Mouse (Mus musculus) embryo, embryonic 11 days (tissue): ENCODE data around the gene Ccdc92.

Experiments used
- DNase-seq: peaks from one replicate; pipeline ENCODE4 v3.0.0-alpha.2; 2015

Ccdc92 gene

DNA sequence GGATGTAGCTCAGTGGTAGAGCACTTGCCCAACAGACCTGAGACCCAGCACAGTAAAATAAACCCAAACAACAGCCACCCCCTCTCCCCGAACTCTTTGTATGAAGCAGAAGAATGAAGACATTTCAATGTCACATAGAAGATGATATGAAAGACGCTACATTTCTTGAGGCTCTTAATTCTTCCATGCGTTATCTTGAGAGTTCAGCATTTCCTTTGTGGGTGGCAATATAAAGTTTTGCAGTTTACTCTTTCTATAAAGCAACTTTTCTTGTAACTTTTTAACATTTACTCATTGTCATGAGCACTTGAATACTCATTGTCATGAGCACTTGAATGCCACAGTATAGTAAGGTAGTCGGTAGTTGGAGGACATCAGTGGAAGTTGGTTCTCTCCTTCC is 8.0 kb downstream of the Ccdc92 start:
- no peak for DNase-seq

- no peak for DNase-seq
Observed at GRCm38 (mm10) chr5:124853079-124853478, 9.1 kb downstream of the Ccdc92 start.

- DNase-seq = no peak
Observed at GRCm38 (mm10) chr5:124852294-124852693, 9.9 kb downstream of the Ccdc92 start.

DNA sequence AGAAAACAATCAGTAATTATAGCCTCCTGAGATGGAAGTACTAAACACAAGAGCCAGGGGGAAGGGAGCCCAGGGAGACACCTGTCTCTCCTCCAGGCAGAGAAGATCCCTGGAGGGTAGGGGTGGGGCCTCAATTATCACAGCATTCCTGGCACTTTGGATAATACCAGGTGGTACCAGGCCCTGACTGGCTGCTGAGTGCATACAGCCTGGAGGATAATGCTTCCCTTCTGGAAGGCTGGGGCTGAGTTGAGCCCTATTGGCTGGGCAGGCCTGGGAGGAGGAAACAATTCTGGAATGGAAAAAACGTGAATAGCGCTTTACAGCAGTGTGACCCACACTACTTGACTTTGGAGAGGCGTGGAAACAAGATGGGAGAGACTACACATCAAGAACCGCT is 10.7 kb downstream of the Ccdc92 start:
- no peak for DNase-seq

DNA sequence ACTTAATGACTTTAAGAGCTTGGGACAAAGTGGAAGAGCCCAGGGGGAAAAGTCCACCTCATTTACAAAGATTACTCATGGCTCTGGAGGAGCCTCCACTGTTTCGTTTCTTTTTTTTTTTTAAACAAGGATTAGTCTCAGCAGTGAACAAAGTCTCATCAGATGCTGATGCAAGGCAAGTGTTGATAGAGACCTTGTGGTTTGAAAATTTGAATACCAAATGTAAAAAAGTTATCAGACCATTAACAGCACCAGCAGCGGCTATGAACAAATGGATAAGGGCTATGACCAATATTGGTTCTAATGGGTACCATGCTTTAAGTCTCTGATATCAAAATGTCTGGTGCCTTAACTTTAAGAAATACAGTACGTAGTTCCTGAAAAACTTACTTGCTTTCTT is 13.2 kb downstream of the Ccdc92 start:
- no peak for DNase-seq

DNA sequence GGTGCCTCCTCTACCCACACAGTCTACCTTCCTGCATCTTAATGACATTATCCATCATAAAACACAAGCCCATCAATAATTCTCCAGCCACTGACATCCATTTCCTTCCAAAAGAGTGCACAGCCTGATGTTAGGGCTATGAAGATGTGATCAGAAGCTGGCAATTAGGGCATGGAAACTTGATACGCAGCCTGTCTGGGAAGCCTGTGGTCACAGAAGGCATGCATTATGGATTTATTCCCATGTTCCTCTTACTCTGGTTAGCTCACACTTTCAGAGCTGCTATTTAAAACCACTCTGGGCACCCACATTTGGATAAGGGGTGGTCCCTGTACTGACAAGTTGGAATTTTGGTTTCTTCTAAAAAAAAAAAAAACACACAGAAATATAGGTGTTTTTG is 15.2 kb downstream of the Ccdc92 start:
- DNase-seq = no peak

GRCm38 (mm10) chr5:124844929-124845328 is 17.3 kb downstream of the Ccdc92 start:
- no peak for DNase-seq

DNA sequence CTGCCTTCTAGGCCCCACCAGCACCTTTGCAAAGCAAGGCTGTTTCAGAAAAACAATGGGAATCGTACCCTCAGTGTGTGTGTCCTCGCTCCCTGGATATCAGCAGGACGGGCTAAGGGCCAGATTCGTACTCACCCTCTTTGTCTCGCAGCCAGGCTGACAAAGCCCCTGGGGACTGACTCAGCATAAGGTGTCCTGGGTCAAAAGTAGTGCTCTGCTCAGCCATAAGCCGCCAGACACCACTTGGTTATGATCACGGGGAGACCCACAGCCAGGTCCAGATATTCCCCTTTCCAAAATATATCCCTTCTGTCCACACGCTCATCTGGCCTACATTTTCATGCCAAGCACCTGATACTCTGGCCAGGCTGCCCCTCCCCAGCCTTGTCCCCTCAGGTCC is 18.8 kb downstream of the Ccdc92 start:
- no peak for DNase-seq

GRCm38 (mm10) chr5:124840669-124841068 is 21.6 kb downstream of the Ccdc92 start:
- no peak for DNase-seq

GRCm38 (mm10) chr5:124840202-124840601 is 22.0 kb downstream of the Ccdc92 start:
- DNase-seq = no peak

DNA sequence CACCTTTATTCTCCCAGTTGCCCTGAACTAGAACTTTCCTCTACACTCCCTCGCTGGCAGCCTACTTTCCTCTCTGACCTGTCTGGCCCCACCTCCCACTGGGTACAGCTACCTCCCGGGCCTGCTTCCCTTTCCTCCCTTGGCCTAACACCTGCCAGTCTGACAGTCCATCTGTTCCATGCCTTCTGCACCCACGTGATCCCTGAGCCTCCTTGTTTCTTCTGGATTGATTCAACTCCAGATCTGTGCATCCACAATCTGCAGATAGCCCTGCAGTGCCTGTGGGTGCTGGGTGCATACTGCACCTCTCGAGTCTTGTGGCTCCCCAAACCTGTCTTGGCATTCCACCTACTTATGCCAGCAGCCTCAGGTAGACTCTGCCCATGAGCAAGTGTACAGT is 25.6 kb downstream of the Ccdc92 start:
- no peak for DNase-seq

- no peak for DNase-seq
Observed at GRCm38 (mm10) chr5:124836075-124836474, 26.1 kb downstream of the Ccdc92 start.

- no peak for DNase-seq
Observed at GRCm38 (mm10) chr5:124835218-124835617, 27.0 kb downstream of the Ccdc92 start.

- no peak for DNase-seq
Observed at GRCm38 (mm10) chr5:124830331-124830730, 31.9 kb downstream of the Ccdc92 start.

GRCm38 (mm10) chr5:124822128-124822894 is 39.9 kb downstream of the Ccdc92 start:
- DNase-seq = no peak

- DNase-seq = no peak
Observed at GRCm38 (mm10) chr5:124817050-124817449, 45.2 kb downstream of the Ccdc92 start.

DNA sequence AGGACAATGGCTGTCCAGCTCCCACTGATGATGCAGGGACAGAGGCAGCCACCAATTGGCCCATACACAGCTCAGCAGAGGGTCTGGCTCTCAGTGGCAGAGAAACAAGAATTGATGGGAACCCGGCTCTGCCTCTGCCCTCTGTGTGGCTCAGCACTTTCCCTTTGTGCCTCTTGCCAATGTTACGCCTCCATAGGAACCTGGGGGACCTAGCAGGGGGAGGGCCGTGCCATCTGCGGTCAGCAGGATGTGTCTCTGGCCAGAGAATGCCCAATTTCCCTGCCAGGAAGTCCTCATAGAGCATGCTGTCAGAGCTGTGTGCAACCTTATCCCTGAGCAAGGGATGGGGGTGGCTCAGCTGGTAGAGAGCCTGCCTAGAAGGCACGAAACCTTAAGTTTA is 47.4 kb downstream of the Ccdc92 start:
- no peak for DNase-seq

- DNase-seq = no peak
Observed at GRCm38 (mm10) chr5:124812466-124812865, 49.8 kb downstream of the Ccdc92 start.

- DNase-seq = no peak
Observed at GRCm38 (mm10) chr5:124809708-124810366, 52.4 kb downstream of the Ccdc92 start.

DNA sequence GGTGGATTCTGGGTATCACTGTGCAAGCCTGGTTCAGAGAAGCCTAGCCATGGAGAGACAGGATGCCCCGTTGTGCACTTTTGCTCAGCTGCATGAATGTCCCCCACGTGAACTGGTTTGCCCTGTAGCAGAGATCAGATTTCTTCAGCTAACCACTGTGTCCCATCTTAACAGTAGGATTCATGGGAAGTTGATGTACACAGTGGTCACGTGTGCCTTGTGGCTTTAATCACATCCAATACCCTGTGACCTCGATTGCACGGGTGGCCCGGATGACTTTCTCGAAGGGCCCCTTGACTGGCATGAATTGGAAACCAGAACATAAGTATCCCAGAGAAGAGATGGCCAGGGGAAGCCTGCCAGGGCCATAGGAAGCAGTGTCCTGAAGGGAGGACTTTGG is 70.1 kb downstream of the Ccdc92 start:
- DNase-seq = no peak

DNA sequence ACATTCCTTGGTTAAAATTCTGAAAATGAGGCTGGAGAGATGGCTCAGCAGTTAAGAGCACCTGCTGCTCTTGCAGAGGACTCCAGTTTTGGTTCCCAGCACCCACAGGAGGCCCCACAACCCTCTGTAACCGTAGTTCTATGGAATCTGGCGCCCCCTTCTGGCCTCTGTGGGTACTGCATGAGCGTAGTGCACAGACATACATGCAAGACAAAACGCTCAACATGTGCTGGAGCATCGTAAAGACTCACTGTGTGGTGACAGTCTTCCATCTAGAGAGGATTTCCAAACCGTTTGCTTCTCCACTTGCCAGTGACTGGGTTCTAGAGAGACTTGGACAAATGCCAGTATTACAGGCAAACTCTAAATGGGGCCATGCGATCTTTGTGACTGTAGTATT is 76.6 kb downstream of the Ccdc92 start:
- no peak for DNase-seq
